Mouse (Mus musculus): ENCODE measurements at regions not wholly inside any gene's neighbourhood (a gene's known extent, or its start where the extent isn't known, plus 50 kb on each side); places are given as distances from the start of the nearest gene placed in this dataset.

GRCm38 (mm10) chr10:109486917-109487604, 476.3 kb upstream of the Syt1 start:
- DNase-seq (ENCODE audit: low spot score in 2 of 2): no peak

GRCm38 (mm10) chr10:109480551-109480950, 469.8 kb upstream of the Syt1 start:
- DNase-seq (ENCODE audit: low spot score in 2 of 2): no peak

GRCm38 (mm10) chr10:109479941-109480340, 469.2 kb upstream of the Syt1 start:
- no peak for DNase-seq (ENCODE audit: low spot score in 2 of 2)

GRCm38 (mm10) chr10:109466516-109466915, 455.7 kb upstream of the Syt1 start:
- DNase-seq (ENCODE audit: low spot score in 2 of 2): no peak

GRCm38 (mm10) chr10:109431112-109431511, 420.3 kb upstream of the Syt1 start:
- DNase-seq (ENCODE audit: low spot score in 2 of 2): no peak

GRCm38 (mm10) chr10:109427878-109428277, 417.1 kb upstream of the Syt1 start:
- no peak for DNase-seq (ENCODE audit: low spot score in 2 of 2)

- DNase-seq (ENCODE audit: low spot score in 2 of 2): no peak
These were observed 396.2 kb upstream of the Syt1 start for GRCm38 (mm10) chr10:109407011-109407410.

- DNase-seq (ENCODE audit: low spot score in 2 of 2): no peak
These were observed 394.4 kb upstream of the Syt1 start for GRCm38 (mm10) chr10:109405116-109405685.

GRCm38 (mm10) chr10:109383758-109384157, 373.0 kb upstream of the Syt1 start:
- DNase-seq (ENCODE audit: low spot score in 2 of 2): no peak

- no peak for DNase-seq (ENCODE audit: low spot score in 2 of 2)
These were observed 368.1 kb upstream of the Syt1 start for GRCm38 (mm10) chr10:109378846-109379245.

GRCm38 (mm10) chr10:109360161-109360560, 349.4 kb upstream of the Syt1 start:
- DNase-seq (ENCODE audit: low spot score in 2 of 2): no peak

- DNase-seq (ENCODE audit: low spot score in 2 of 2): no peak
These were observed 348.0 kb upstream of the Syt1 start for GRCm38 (mm10) chr10:109358812-109359211.

- DNase-seq (ENCODE audit: low spot score in 2 of 2): no peak
These were observed 322.1 kb upstream of the Syt1 start for GRCm38 (mm10) chr10:109332846-109333386.

GRCm38 (mm10) chr10:109309286-109309685, 298.5 kb upstream of the Syt1 start:
- DNase-seq (ENCODE audit: low spot score in 2 of 2): no peak

- DNase-seq (ENCODE audit: low spot score in 2 of 2): no peak
These were observed 289.4 kb upstream of the Syt1 start for GRCm38 (mm10) chr10:109300199-109300598.

GRCm38 (mm10) chr10:109299785-109300184, 289.0 kb upstream of the Syt1 start:
- no peak for DNase-seq (ENCODE audit: low spot score in 2 of 2)

- no peak for DNase-seq (ENCODE audit: low spot score in 2 of 2)
These were observed 272.6 kb upstream of the Syt1 start for GRCm38 (mm10) chr10:109283348-109283747.

GRCm38 (mm10) chr10:109249781-109250180, 239.0 kb upstream of the Syt1 start:
- no peak for DNase-seq (ENCODE audit: low spot score in 2 of 2)

- no peak for DNase-seq (ENCODE audit: low spot score in 2 of 2)
These were observed 235.5 kb upstream of the Syt1 start for GRCm38 (mm10) chr10:109246328-109246727.

GRCm38 (mm10) chr10:109237026-109237425, 226.2 kb upstream of the Syt1 start:
- no peak for DNase-seq (ENCODE audit: low spot score in 2 of 2)

GRCm38 (mm10) chr10:109226989-109227388, 216.2 kb upstream of the Syt1 start:
- no peak for DNase-seq (ENCODE audit: low spot score in 2 of 2)

GRCm38 (mm10) chr10:109188761-109189503, 178.2 kb upstream of the Syt1 start:
- DNase-seq (ENCODE audit: low spot score in 2 of 2): no peak

Data from adrenal gland, adult 18-20 months (tissue).